Mouse (Mus musculus): Measurements from ENCODE around the gene Pcsk2. TPM values are rescaled to one million over a fixed set of nuclear protein-coding genes. Genes with fewer than 3 reads are reported as not detected.

Gene Pcsk2
- polyA plus RNA-seq, 1 experiment from 2014 or later: 1.7 TPM

DNA sequence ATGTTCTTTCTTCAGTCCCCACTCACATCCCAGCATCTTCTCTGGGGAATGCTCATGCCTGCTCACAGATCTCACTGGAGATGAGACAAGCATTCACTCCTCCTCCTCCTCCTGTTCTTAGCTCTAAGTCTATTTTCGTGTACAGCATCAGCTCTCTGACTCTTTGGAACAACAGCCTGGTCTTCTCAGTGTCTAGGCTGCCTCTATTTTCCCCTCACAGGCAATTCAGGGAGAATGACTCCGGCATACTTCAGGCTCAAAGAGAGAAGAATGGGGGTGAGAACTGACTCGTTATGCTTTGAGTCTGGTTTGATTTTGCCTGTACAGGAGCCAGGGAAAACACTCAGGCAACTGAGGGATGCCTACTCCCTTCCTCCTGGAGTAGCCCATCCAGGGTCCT lies 78.0 kb downstream of the Pcsk2 start:
- no peak overlapping the region for H3K27ac ChIP-seq (ENCODE audit: low read length)
- no peaks in the 10 kb centered on the region for H3K9me3 ChIP-seq (ENCODE audit: low read length)
- H3K9ac ChIP-seq (replicated peaks; ENCODE audit: low read length): no peak overlapping the region
- no peaks in the 10 kb centered on the region for H3K27me3 ChIP-seq (ENCODE audit: insufficient read depth, low read length)
- H3K4me2 ChIP-seq (replicated peaks; ENCODE audit: low read depth, low read length): no peak overlapping the region
- H3K4me1 ChIP-seq (ENCODE audit: insufficient read depth, low read length): no peaks in the 10 kb centered on the region
- WGBS: 61% methylated on average over 3 of the region's 3 CpGs
- no peaks in the 10 kb centered on the region for H3K36me3 ChIP-seq (ENCODE audit: insufficient read depth, low read length)
- no peak for ATAC-seq (ENCODE audit: low FRiP score, low TSS enrichment)
- H3K4me3 ChIP-seq (ENCODE audit: low read length): no peak overlapping the region

DNA sequence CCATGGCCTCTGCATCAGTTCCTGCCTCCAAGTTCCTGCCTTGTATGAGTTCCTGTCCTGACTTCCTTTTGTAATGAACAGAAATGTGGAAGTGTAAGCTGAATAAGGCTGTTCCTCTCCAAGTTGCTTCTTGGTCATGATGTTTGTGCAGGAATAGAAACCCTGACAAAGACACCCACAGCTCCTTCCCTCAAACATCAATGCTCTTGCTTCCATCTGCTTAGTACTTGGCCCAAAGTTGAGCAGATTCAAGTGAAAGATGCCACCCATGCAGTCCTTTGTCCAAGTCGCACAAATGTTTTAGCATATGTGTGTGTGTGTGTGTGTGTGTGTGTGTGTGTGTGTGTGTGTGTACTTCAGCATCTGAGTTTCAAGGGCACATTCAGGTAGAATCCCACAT lies 97.3 kb downstream of the Pcsk2 start:
- no peaks in the 10 kb centered on the region for H3K9me3 ChIP-seq (ENCODE audit: low read length)
- WGBS: 82% methylated on average over 1 of the region's 1 CpGs
- H3K4me1 ChIP-seq (ENCODE audit: insufficient read depth, low read length): no peaks in the 10 kb centered on the region
- ATAC-seq (ENCODE audit: low FRiP score, low TSS enrichment): no peak
- no peak overlapping the region for H3K27ac ChIP-seq (ENCODE audit: low read length)
- no peaks in the 10 kb centered on the region for H3K36me3 ChIP-seq (ENCODE audit: insufficient read depth, low read length)
- no peak overlapping the region for H3K9ac ChIP-seq (replicated peaks; ENCODE audit: low read length)
- H3K27me3 ChIP-seq (ENCODE audit: insufficient read depth, low read length): no peaks in the 10 kb centered on the region
- H3K4me2 ChIP-seq (replicated peaks; ENCODE audit: low read depth, low read length): no peak overlapping the region
- H3K4me3 ChIP-seq (ENCODE audit: low read length): no peak overlapping the region

DNA sequence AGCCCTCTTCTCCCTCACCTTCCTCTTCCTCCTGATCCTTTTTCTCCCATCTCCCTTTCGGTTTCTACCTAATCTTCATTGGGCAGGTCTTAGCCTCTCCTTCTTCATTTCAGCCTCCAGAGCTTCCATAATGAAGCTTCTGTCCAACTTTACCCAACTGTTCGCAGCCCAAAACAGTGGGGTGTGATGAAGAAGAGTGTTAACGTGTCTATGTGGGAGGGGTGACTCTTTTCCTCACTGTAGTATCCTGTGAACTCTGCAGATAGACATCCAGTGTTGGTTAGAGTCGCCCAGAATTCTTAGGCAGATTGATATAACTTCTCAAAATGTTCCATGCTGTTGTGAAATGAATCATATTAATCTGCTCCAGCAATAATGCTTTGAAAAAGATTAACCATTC lies 98.4 kb downstream of the Pcsk2 start:
- no peaks in the 10 kb centered on the region for H3K4me1 ChIP-seq (ENCODE audit: insufficient read depth, low read length)
- 82% methylated on average over 4 of the region's 4 CpGs for WGBS
- H3K4me3 ChIP-seq (ENCODE audit: low read length): no peak overlapping the region

DNA sequence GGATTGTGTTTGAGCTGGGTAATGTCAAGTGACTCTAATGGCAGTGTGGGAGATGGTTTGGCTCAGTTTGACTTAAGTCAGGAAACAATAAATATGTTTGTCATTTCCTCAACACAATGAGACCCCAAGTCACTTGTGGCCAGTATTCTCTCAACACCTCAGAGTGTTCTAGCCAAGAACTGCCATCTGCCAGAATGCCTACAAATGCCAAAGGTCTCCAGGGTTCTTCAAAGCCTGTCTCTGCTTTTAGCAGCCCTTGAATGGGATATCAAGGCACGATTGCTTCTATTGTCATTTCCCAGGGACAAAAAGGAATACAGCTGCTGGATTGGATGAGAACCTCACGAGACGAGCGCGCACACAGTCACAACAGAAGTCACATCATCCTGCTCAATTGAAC lies 100.0 kb downstream of the Pcsk2 start:
- Histone ChIP-seq H3K9ac (replicated peaks; ENCODE audit: low read length) (no peak overlapping the region), H3K27ac (ENCODE audit: low read length) (no peak overlapping the region), H3K4me3 (ENCODE audit: low read length) (no peak overlapping the region), H3K9me3 (ENCODE audit: low read length) (no peaks in the 10 kb centered on the region), H3K36me3 (ENCODE audit: insufficient read depth, low read length) (no peaks in the 10 kb centered on the region), H3K27me3 (ENCODE audit: insufficient read depth, low read length) (no peaks in the 10 kb centered on the region), H3K4me1 (ENCODE audit: insufficient read depth, low read length) (no peaks in the 10 kb centered on the region), H3K4me2 (replicated peaks; ENCODE audit: low read depth, low read length) (no peak overlapping the region)
- no peak for ATAC-seq (ENCODE audit: low FRiP score, low TSS enrichment)
- 82% methylated on average over 5 of the region's 5 CpGs for WGBS

More for the DNA sequence above, 98.4 kb downstream of the Pcsk2 start:
- Histone ChIP-seq H3K4me2 (replicated peaks; ENCODE audit: low read depth, low read length) (no peak overlapping the region), H3K27me3 (ENCODE audit: insufficient read depth, low read length) (no peaks in the 10 kb centered on the region), H3K9me3 (ENCODE audit: low read length) (no peaks in the 10 kb centered on the region), H3K36me3 (ENCODE audit: insufficient read depth, low read length) (no peaks in the 10 kb centered on the region), H3K27ac (ENCODE audit: low read length) (no peak overlapping the region), H3K9ac (replicated peaks; ENCODE audit: low read length) (no peak overlapping the region)
- ATAC-seq (ENCODE audit: low FRiP score, low TSS enrichment): no peak

DNA sequence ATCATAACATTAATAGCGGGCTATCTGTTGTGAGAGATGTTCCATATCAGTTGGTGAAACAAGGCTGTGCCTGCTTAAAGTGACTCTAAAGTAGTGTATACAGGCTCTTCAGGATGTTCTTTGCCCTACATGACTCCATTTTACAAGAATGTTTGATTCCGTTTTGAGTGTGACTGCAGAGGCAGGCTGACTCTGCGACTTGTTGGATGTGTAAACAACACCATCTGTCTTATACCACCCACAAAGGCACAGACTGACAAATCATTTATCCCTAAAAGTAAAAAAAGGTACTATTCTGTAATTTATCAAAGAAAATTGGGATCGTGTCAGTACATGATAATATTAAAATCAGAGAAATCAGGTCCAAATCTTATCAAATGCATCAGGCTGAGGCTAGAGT lies 108.7 kb downstream of the Pcsk2 start:
- Histone ChIP-seq H3K9ac (replicated peaks; ENCODE audit: low read length) (no peak overlapping the region), H3K9me3 (ENCODE audit: low read length) (no peaks in the 10 kb centered on the region), H3K4me3 (ENCODE audit: low read length) (no peak overlapping the region), H3K27me3 (ENCODE audit: insufficient read depth, low read length) (no peaks in the 10 kb centered on the region), H3K4me2 (replicated peaks; ENCODE audit: low read depth, low read length) (no peak overlapping the region), H3K4me1 (ENCODE audit: insufficient read depth, low read length) (no peaks in the 10 kb centered on the region), H3K36me3 (ENCODE audit: insufficient read depth, low read length) (no peaks in the 10 kb centered on the region), H3K27ac (ENCODE audit: low read length) (no peak overlapping the region)
- no peak for ATAC-seq (ENCODE audit: low FRiP score, low TSS enrichment)
- WGBS: 80% methylated on average over 4 of the region's 4 CpGs

DNA sequence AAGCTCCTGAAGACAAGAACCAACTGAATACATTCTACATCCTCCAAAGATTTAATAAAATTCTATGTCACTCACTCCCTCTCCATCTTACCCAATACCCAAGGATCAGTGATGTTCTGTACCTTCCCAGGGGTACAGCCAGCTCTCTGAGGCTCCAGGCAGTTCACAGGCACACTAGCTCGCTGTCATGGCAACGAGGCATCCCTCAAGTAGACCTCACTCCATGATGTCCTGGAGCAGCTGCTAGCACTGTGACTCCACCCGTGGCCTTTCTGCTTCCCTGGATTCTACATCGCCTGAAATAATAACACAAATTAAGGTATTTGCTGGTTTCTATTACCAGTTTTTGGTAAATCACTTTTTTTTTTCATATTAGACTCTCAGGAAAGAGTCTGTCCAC lies 111.0 kb downstream of the Pcsk2 start:
- Histone ChIP-seq H3K27ac (ENCODE audit: low read length) (no peak overlapping the region), H3K36me3 (ENCODE audit: insufficient read depth, low read length) (no peaks in the 10 kb centered on the region), H3K4me3 (ENCODE audit: low read length) (no peak overlapping the region), H3K27me3 (ENCODE audit: insufficient read depth, low read length) (no peaks in the 10 kb centered on the region), H3K4me2 (replicated peaks; ENCODE audit: low read depth, low read length) (no peak overlapping the region), H3K9me3 (ENCODE audit: low read length) (no peaks in the 10 kb centered on the region), H3K9ac (replicated peaks; ENCODE audit: low read length) (no peak overlapping the region), H3K4me1 (ENCODE audit: insufficient read depth, low read length) (no peaks in the 10 kb centered on the region)
- WGBS: 65% methylated on average over 4 of the region's 4 CpGs
- no peak for ATAC-seq (ENCODE audit: low FRiP score, low TSS enrichment)

DNA sequence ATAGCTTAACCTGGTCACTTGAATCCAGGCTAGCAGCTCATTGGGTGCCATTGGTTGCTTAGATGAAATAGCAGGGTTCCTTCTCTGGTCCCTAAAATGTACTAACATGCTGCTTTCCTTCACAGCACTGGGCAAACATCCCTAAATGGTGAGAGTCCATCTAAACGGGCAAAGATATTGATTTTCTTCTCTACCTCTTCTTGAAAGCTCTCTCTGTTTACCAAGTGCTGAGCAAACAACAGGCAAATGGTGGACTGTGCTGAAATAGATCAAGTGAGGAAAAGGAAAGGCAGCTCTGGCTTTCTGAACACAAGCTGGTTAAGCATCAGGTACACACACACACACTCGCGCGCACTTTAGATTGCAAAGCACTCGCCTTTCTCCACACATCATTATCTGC lies 120.8 kb downstream of the Pcsk2 start:
- 88% methylated on average over 5 of the region's 5 CpGs for WGBS
- Histone ChIP-seq H3K9ac (replicated peaks; ENCODE audit: low read length) (no peak overlapping the region), H3K27ac (ENCODE audit: low read length) (no peak overlapping the region), H3K36me3 (ENCODE audit: insufficient read depth, low read length) (no peaks in the 10 kb centered on the region), H3K27me3 (ENCODE audit: insufficient read depth, low read length) (no peaks in the 10 kb centered on the region), H3K4me1 (ENCODE audit: insufficient read depth, low read length) (no peaks in the 10 kb centered on the region), H3K4me3 (ENCODE audit: low read length) (no peak overlapping the region), H3K9me3 (ENCODE audit: low read length) (no peaks in the 10 kb centered on the region), H3K4me2 (replicated peaks; ENCODE audit: low read depth, low read length) (no peak overlapping the region)
- no peak for ATAC-seq (ENCODE audit: low FRiP score, low TSS enrichment)

DNA sequence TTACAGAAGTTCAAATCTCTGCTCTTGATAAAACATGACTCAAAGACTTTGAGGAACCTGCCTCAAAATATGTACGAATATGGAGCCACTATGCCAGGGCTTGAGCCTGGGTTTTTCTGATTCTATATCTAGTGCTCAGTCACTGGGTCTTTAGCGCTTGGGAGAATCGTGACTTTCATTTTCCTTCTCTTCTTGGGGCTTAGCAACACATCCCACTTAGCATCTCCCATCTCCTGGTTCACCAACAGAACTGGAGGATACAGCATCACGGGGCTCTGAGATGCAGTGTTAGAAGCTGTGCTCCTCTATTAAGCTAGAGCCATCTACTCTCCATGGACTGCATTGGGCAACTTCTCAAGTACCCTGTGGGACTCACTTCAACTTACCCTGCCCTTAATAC lies 131.9 kb downstream of the Pcsk2 start:
- Histone ChIP-seq H3K27ac (ENCODE audit: low read length) (no peak overlapping the region), H3K9me3 (ENCODE audit: low read length) (no peaks in the 10 kb centered on the region), H3K4me3 (ENCODE audit: low read length) (no peak overlapping the region), H3K4me1 (ENCODE audit: insufficient read depth, low read length) (0 out of 2 replicates have a peak, but pooled peaks cover 7% of the 10 kb centered on the region), H3K4me2 (replicated peaks; ENCODE audit: low read depth, low read length) (no peak overlapping the region), H3K27me3 (ENCODE audit: insufficient read depth, low read length) (no peaks in the 10 kb centered on the region), H3K36me3 (ENCODE audit: insufficient read depth, low read length) (no peaks in the 10 kb centered on the region), H3K9ac (replicated peaks; ENCODE audit: low read length) (no peak overlapping the region)
- ATAC-seq (ENCODE audit: low FRiP score, low TSS enrichment): no peak
- WGBS: 90% methylated on average over 4 of the region's 4 CpGs

DNA sequence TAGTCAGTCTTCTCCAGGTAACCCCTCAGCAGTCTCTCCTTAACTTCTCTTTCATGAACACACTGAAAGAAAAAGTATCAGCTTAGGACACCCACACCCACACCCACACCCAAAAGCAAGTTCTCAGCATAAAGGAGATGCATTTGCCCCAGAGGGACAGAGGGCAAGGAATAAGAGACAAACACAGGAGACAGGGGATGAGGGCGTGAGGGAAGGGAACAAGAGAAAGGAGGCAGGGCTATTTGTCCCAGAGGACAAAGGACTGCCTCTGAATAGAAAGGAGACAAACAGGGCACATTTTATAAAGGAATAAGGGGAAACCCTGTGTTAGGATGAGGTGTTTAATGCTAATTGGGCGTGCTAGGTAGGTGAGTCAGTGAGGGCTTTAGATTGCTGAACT lies 133.6 kb downstream of the Pcsk2 start:
- no peak overlapping the region for H3K4me3 ChIP-seq (ENCODE audit: low read length)
- H3K4me2 ChIP-seq (replicated peaks; ENCODE audit: low read depth, low read length): no peak overlapping the region
- ATAC-seq (ENCODE audit: low FRiP score, low TSS enrichment): no peak
- no peaks in the 10 kb centered on the region for H3K36me3 ChIP-seq (ENCODE audit: insufficient read depth, low read length)
- no peaks in the 10 kb centered on the region for H3K9me3 ChIP-seq (ENCODE audit: low read length)
- H3K27ac ChIP-seq (ENCODE audit: low read length): no peak overlapping the region
- H3K9ac ChIP-seq (replicated peaks; ENCODE audit: low read length): no peak overlapping the region
- 0 out of 2 replicates have a peak, but pooled peaks cover 7% of the 10 kb centered on the region for H3K4me1 ChIP-seq (ENCODE audit: insufficient read depth, low read length)
- no peaks in the 10 kb centered on the region for H3K27me3 ChIP-seq (ENCODE audit: insufficient read depth, low read length)
- WGBS: 55% methylated on average over 2 of the region's 2 CpGs

DNA sequence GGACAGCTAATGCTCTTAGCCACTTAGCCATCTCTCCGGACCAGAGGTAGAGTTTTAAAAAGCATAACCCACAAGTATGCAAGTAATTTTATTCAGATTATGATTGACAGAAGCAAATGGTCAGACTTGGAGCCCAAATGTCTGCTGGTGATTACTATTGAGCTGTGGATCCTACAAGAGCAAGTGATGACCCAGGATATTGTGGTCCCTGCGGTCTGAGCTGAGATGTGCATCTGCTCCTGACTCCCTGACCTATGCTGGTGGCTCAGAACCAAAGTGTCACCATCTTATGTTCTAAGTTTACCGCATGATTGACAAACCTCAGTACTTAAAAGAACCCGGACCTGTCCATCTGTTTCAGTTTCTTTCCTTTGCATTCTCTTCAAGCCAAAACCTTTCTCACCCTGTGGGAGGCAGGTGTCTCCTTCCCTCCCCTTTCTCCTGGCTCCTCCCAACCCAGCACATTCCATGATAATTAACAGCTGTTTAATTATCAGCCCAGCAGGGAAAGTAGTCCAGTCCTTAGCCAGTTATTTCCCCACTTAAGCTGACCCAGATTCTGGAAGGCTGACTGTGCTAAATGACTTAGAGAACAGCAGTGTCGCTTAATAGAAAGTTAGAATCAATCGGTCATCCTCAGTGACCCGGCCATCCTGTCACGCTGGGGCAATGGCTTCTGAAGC lies 136.1 kb downstream of the Pcsk2 start:
- 65% methylated on average over 8 of the region's 8 CpGs for WGBS
- Histone ChIP-seq H3K27me3 (ENCODE audit: insufficient read depth, low read length) (no peaks in the 10 kb centered on the region), H3K4me3 (ENCODE audit: low read length) (no peak overlapping the region), H3K9me3 (ENCODE audit: low read length) (no peaks in the 10 kb centered on the region), H3K4me2 (replicated peaks; ENCODE audit: low read depth, low read length) (no peak overlapping the region), H3K36me3 (ENCODE audit: insufficient read depth, low read length) (no peaks in the 10 kb centered on the region), H3K4me1 (ENCODE audit: insufficient read depth, low read length) (0 out of 2 replicates have a peak, but pooled peaks cover 7% of the 10 kb centered on the region), H3K27ac (ENCODE audit: low read length) (peak overlapping the region; percentile 52; the same call in 1 of the 2 replicates), H3K9ac (replicated peaks; ENCODE audit: low read length) (no peak overlapping the region)
- ATAC-seq (ENCODE audit: low FRiP score, low TSS enrichment): peak; percentile 86
